Mouse (Mus musculus) cortical plate, adult 2 months (tissue): ENCODE measurements around the gene Bloc1s4.

Source experiments
- CTCF ChIP-seq: fragments of 200-500 bp; IDR thresholded peaks from 2 replicates; pipeline ENCODE4 v1.5.1; 2011; ENCODE audit warnings: mild to moderate bottlenecking, control low read depth, low read length; ENCODE audit not compliant: insufficient read depth; ENCODE audit errors: extremely low read depth
- POLR2A ChIP-seq: fragments of 200-500 bp; IDR thresholded peaks from 2 replicates; pipeline ENCODE4 v1.6.1; 2011; ENCODE audit warnings: mild to moderate bottlenecking, low read length, control low read depth; ENCODE audit not compliant: insufficient read depth; ENCODE audit errors: extremely low read depth

DNA sequence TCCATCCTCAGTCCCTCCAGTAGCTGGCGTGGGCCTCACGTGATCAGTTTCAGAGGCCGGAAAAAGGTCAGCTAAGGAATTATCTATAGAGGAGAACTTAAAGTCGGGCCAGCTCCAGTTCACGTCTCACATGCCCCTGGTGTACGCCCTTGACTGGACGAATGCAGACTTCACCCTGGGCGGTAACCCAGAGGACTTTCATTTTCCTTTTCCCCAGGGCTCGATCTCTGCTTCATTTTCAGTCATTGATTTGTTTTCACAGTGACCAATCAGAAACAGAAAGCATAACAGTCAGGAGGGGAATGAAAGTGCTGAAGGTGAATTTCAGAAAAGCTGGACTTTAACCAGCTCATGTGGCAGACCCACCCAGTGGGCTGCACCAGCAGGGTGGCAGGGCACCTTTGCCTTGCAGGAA is 22.1 kb downstream of the Bloc1s4 start:
- TF ChIP-seq CTCF (no peak), POLR2A (no peak)
